Mouse (Mus musculus) liver, adult 2 months (tissue): ENCODE results near the gene Copg1.

Source experiments
- CTCF ChIP-seq: fragments of 200-500 bp; IDR thresholded peaks from 2 replicates; pipeline ENCODE4 v1.5.1; 2011; ENCODE audit warnings: low read depth, low read length, control low read depth
- POLR2A ChIP-seq: fragments of 200-500 bp; IDR thresholded peaks from 2 replicates; pipeline ENCODE4 v1.6.1; 2011; ENCODE audit warnings: low read length, control low read depth; ENCODE audit not compliant: insufficient read depth; ENCODE audit errors: extremely low read depth

DNA sequence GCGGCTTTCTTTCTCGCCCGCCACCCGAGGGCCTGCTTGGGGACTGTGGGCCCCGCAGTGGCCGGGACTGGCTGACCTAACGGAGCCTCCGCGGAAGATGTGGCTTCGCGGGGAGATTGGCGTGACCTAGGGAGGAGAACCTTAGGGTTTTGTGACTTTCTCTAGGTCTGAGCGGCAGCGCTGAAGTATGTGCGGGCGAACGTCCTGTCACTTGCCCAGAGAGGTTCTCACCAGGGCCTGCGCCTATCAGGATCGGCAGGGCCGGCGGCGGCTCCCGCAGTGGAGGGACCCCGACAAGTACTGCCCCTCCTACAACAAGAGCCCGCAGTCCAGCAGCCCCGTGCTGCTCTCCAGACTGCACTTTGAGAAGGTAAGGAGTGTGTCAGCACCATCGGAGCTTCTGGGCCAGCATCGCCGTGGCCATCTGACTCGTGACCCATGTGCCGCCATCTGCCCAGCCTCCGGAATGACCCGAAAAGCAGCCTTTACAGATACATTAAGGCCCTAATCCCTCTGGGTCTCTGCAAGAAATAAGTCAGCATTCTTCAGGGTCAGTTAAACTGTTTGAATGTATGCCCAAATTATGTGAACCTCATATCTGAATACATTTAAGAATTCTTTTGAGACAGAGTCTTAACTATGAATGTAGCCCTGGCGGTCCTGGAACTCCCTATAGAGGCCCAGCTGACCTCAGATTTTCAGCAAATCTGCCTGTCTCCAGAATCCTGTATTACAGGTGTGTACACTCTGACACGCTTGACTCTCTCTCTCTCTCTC lies 26.9 kb downstream of the Copg1 start:
- TF ChIP-seq POLR2A (no peak), CTCF (no peak)
